Mouse (Mus musculus) ES-Bruce4 (cell line): ENCODE measurements around the gene Olfr672.
"Not testable (repeated sequence)": the region's sequence is repeated elsewhere in the genome, so short reads cannot be mapped to it uniquely, and the experiment has no call there.

Experiments used
- CTCF ChIP-seq: IDR thresholded peaks from one replicate; pipeline ENCODE4 v1.8.1; 2011; ENCODE audit warnings: low read depth, low read length
- POLR2A ChIP-seq: IDR thresholded peaks from one replicate; pipeline ENCODE4 v1.8.1; 2011; ENCODE audit warnings: low read length; ENCODE audit not compliant: insufficient read depth

DNA sequence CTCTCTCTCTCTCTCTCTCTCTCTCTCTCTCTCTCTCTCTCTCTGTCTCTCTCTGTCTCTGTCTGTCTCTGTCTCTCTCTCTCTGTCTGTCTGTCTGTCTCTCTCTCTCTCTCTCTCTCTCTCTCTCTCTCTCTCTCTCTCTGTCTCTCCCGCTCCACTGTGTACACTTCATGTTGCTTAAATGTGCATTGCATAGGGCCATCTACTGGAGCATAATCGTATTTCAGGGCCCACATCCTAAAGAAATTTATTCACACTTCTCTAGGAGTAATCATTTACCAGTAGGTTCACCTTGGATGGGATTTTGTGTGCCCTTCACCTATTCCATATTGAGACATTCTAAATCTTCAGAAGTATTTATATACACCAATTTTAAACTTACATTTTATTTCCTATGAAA, 29.3 kb downstream of the Olfr672 start:
- TF ChIP-seq POLR2A, CTCF: not testable (repeated sequence)
